Comparison of ENCODE assay signal across 1 mouse cellular context in the genomic region with DNA sequence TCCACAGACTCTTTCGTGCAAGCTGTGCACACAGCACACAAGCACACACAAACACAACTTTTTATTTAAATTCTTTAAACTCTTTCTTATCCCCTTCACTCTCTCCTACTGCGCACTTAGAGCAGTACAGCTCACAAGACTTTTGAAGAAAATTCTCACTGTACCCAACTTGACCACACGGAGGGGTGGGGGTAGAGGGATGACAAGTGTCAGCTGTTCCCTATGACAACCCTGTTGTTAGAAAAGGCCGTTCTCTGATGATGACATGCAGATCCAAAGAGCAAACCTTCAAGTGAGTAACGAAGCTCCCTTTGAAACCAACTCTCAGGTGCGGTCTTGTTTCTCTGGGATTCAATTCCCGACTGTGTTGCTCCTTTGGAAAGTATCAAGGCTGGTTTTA.
A peak's percentile ranks its signal among the peaks of the same experiment; 100 is the strongest.
TF ChIP-seq lines count a peak whose summit lies in the region.

No protein-coding gene starts in this region.

TF ChIP-seq in CH12.LX, 34 proteins besides CTCF, POLR2A, EP300 and RAD21:
- TF ChIP-seq TCF12 (IDR thresholded peaks at IDR 0.05; ENCODE audit: low read depth, low read length) = no peak
- no peak for TF ChIP-seq HCFC1 (IDR thresholded peaks at IDR 0.05; ENCODE audit: low read depth, low read length)
- TF ChIP-seq ETS1 (conservative IDR thresholded peaks at IDR 0.05; ENCODE audit: low read depth, low read length) = no peak
- TF ChIP-seq KAT2A (IDR thresholded peaks at IDR 0.05; ENCODE audit: insufficient replicate concordance, low read length) = no peak
- TF ChIP-seq PAX5 (IDR thresholded peaks at IDR 0.05; ENCODE audit: low read length) = no peak
- no peak for TF ChIP-seq E2F4 (IDR thresholded peaks at IDR 0.05; ENCODE audit: insufficient replicate concordance, low read depth, low read length)
- TF ChIP-seq ELF1 (IDR thresholded peaks at IDR 0.05; ENCODE audit: low read depth, low read length) = no peak
- TF ChIP-seq IRF4 (IDR thresholded peaks at IDR 0.05; ENCODE audit: low read depth, low read length) = 0 out of 2 replicates have a peak, but pooled peaks have one; percentile 18
- TF ChIP-seq ZNF384 (IDR thresholded peaks at IDR 0.05; ENCODE audit: low read depth, low read length) = no peak
- no peak for TF ChIP-seq RCOR1 (conservative IDR thresholded peaks at IDR 0.05; ENCODE audit: low read depth, low read length)
- TF ChIP-seq SMC3 (IDR thresholded peaks at IDR 0.05; ENCODE audit: low read depth, low read length) = no peak
- no peak for TF ChIP-seq NELFE (IDR thresholded peaks at IDR 0.05; ENCODE audit: low read depth, low read length)
- TF ChIP-seq SIN3A (IDR thresholded peaks at IDR 0.05; ENCODE audit: low read length) = peak; percentile 71; the same call in 1 of the 2 replicates
- no peak for TF ChIP-seq USF1 (IDR thresholded peaks at IDR 0.05; ENCODE audit: low read depth, low read length)
- no peak for TF ChIP-seq MYC (IDR thresholded peaks at IDR 0.05; ENCODE audit: low read depth, low read length)
- no peak for TF ChIP-seq MAFK (IDR thresholded peaks at IDR 0.05; ENCODE audit: insufficient replicate concordance, low read length)
- TF ChIP-seq POLR2AphosphoS2 (IDR thresholded peaks at IDR 0.05; ENCODE audit: low read depth, low read length) = 0 out of 2 replicates have a peak, but pooled peaks have one; percentile 10
- no peak for TF ChIP-seq MAX (IDR thresholded peaks at IDR 0.05; ENCODE audit: low read length)
- no peak for TF ChIP-seq ZKSCAN1 (IDR thresholded peaks at IDR 0.05; ENCODE audit: borderline replicate concordance, low read depth, low read length)
- 0 out of 2 replicates have a peak, but pooled peaks have one; percentile 25 for TF ChIP-seq MEF2A (IDR thresholded peaks at IDR 0.05; ENCODE audit: borderline replicate concordance, low read depth, low read length)
- no peak for TF ChIP-seq TBP (conservative IDR thresholded peaks at IDR 0.05; ENCODE audit: low read depth, low read length)
- TF ChIP-seq UBTF (IDR thresholded peaks at IDR 0.05; ENCODE audit: low read depth, low read length) = no peak
- no peak for TF ChIP-seq NRF1 (IDR thresholded peaks at IDR 0.05; ENCODE audit: low read depth, low read length)
- TF ChIP-seq ZMIZ1 (IDR thresholded peaks at IDR 0.05; ENCODE audit: low read depth, low read length) = no peak
- peak; percentile 59; the same call in 1 of the 2 replicates for TF ChIP-seq CHD1 (IDR thresholded peaks at IDR 0.05; ENCODE audit: low read depth, low read length)
- TF ChIP-seq CHD2 (IDR thresholded peaks at IDR 0.05; ENCODE audit: low read length) = no peak
- no peak for TF ChIP-seq JUND (conservative IDR thresholded peaks at IDR 0.05; ENCODE audit: low read depth, low read length)
- no peak for TF ChIP-seq ZC3H11A (IDR thresholded peaks at IDR 0.05; ENCODE audit: low read depth, low read length)
- no peak for TF ChIP-seq MAZ (IDR thresholded peaks at IDR 0.05; ENCODE audit: low read depth, low read length)
- no peak for TF ChIP-seq USF2 (conservative IDR thresholded peaks at IDR 0.05; ENCODE audit: low read depth, low read length)
- TF ChIP-seq BHLHE40 (IDR thresholded peaks at IDR 0.05; ENCODE audit: low read depth, low read length) = peak; percentile 43; the same call in 1 of the 2 replicates
- TF ChIP-seq GABPA (IDR thresholded peaks at IDR 0.05; ENCODE audit: insufficient replicate concordance, low read depth, low read length) = no peak
- TF ChIP-seq MXI1 (IDR thresholded peaks at IDR 0.05; ENCODE audit: low read depth, low read length) = no peak
- no peak for TF ChIP-seq JUN (IDR thresholded peaks at IDR 0.05; ENCODE audit: insufficient read depth, low read depth, low read length)
TF ChIP-seq in CH12.LX: peak in this region for 6.
